Mouse (Mus musculus): ENCODE results near the gene Ddc.
A peak's percentile ranks its signal among the peaks of the same experiment; 100 is the strongest.

The Ddc gene

GRCm38 (mm10) chr11:11877891-11878277 is 20.1 kb downstream of the Ddc start:
- no peak for DNase-seq (ENCODE audit: low spot score)

- no peak for DNase-seq (ENCODE audit: low spot score)
Measured at GRCm38 (mm10) chr11:11876366-11876765, 21.6 kb downstream of the Ddc start.

- DNase-seq (ENCODE audit: low spot score), result no peak
Measured at GRCm38 (mm10) chr11:11875230-11875629, 22.7 kb downstream of the Ddc start.

- peak; percentile 19 for DNase-seq (ENCODE audit: low spot score)
Measured at GRCm38 (mm10) chr11:11873023-11873908, 24.7 kb downstream of the Ddc start.

GRCm38 (mm10) chr11:11872140-11872795 is 25.7 kb downstream of the Ddc start:
- DNase-seq (ENCODE audit: low spot score), result no peak

- no peak for DNase-seq (ENCODE audit: low spot score)
Measured at GRCm38 (mm10) chr11:11871197-11871813, 26.6 kb downstream of the Ddc start.

GRCm38 (mm10) chr11:11867971-11868481 is 29.9 kb downstream of the Ddc start:
- no peak for DNase-seq (ENCODE audit: low spot score)

GRCm38 (mm10) chr11:11866696-11867095 is 31.2 kb downstream of the Ddc start:
- DNase-seq (ENCODE audit: low spot score), result no peak

- no peak for DNase-seq (ENCODE audit: low spot score)
Measured at GRCm38 (mm10) chr11:11865128-11865527, 32.8 kb downstream of the Ddc start.

- DNase-seq (ENCODE audit: low spot score), result no peak
Measured at GRCm38 (mm10) chr11:11864446-11865101, 33.4 kb downstream of the Ddc start.

GRCm38 (mm10) chr11:11862502-11862901 is 35.4 kb downstream of the Ddc start:
- no peak for DNase-seq (ENCODE audit: low spot score)

- no peak for DNase-seq (ENCODE audit: low spot score)
Measured at GRCm38 (mm10) chr11:11856959-11857358, 41.0 kb downstream of the Ddc start.

- no peak for DNase-seq (ENCODE audit: low spot score)
Measured at GRCm38 (mm10) chr11:11855685-11856131, 42.2 kb downstream of the Ddc start.

GRCm38 (mm10) chr11:11855061-11855672 is 42.8 kb downstream of the Ddc start:
- no peak for DNase-seq (ENCODE audit: low spot score)

- DNase-seq (ENCODE audit: low spot score), result no peak
Measured at GRCm38 (mm10) chr11:11853731-11854461, 44.0 kb downstream of the Ddc start.

GRCm38 (mm10) chr11:11851957-11852505 is 45.9 kb downstream of the Ddc start:
- no peak for DNase-seq (ENCODE audit: low spot score)

GRCm38 (mm10) chr11:11850476-11851267 is 47.3 kb downstream of the Ddc start:
- DNase-seq (ENCODE audit: low spot score), result no peak

GRCm38 (mm10) chr11:11849513-11850311 is 48.2 kb downstream of the Ddc start:
- DNase-seq (ENCODE audit: low spot score), result no peak

- no peak for DNase-seq (ENCODE audit: low spot score)
Measured at GRCm38 (mm10) chr11:11848467-11848866, 49.5 kb downstream of the Ddc start.

All from urinary bladder, postnatal 10 days (tissue).